Mouse (Mus musculus) Patski (cell line): ENCODE results near the gene Grk3. TPM values are rescaled to one million over a fixed set of nuclear protein-coding genes. Genes with fewer than 3 reads are reported as not detected.

Source experiments
- ATAC-seq: fragments of 100-300 bp; one replicate; pipeline ENCODE4 v1.8.0; 2021
- CTCF ChIA-PET: fragments of 350-600 bp; sonication (Branson Sonifier 250); formaldehyde crosslinking; loops from one replicate; lab custom pipeline; 2022; ENCODE audit warnings: inconsistent platforms; lab: Charles Lee
- POLR2A ChIA-PET: fragments of 350-600 bp; sonication (Branson Sonifier 250); formaldehyde crosslinking; loops from one replicate; lab custom pipeline; 2022; ENCODE audit warnings: antibody characterized with exemption, inconsistent platforms; lab: Charles Lee
- DNase-seq: peaks from one replicate; pipeline ENCODE4 v3.0.0-alpha.2; 2011; ENCODE audit warnings: low read depth, low spot score
- H3K27me3 ChIP-seq: fragments of 371-371 bp; one replicate; pipeline ENCODE4 v1.5.1; 2021
- CTCF ChIP-seq: fragments of 100-300 bp; IDR thresholded peaks from one replicate; pipeline ENCODE4 v1.5.1; 2021
- in situ Hi-C: fragments of 300-500 bp; cut with MboI; formaldehyde crosslinking; loops from 3 replicates; pipeline ENCODE4 v1.11.1; 2018; ENCODE audit warnings: low pct_unique_long_range_greater_than_20kb, mixed read lengths
- polyA plus RNA-seq: library from polyadenylated mRNA; unstranded; gene quantifications from one replicate; pipeline ENCODE4 v1.2.3, GENCODE M21; 2021

The Grk3 gene
- polyA plus RNA-seq, 1 experiment from 2014 or later = not detected

- in situ Hi-C loops = loop anchor here (5.0 kb wide), 1 partner anchor 824 kb away; no protein-coding TSS in a partner anchor
- no peak for DNase-seq
These were observed 107.4 kb downstream of the Grk3 start for GRCm38 (mm10) chr5:112908169-112908614.

GRCm38 (mm10) chr5:112907504-112907903, 108.1 kb downstream of the Grk3 start:
- ATAC-seq (no peak), DNase-seq (no peak)
- CTCF ChIA-PET = no interaction called here
- no peaks in the 10 kb centered on the region for H3K27me3 ChIP-seq
- in situ Hi-C loops = loop anchor here (5.0 kb wide), 1 partner anchor 825 kb away; no protein-coding TSS in a partner anchor
- POLR2A ChIA-PET = no interaction called here
- TF ChIP-seq CTCF = no peak

More at GRCm38 (mm10) chr5:112908169-112908614, 107.4 kb downstream of the Grk3 start:
- TF ChIP-seq CTCF = no peak
- CTCF ChIA-PET = no interaction called here
- no peaks in the 10 kb centered on the region for H3K27me3 ChIP-seq
- POLR2A ChIA-PET = no interaction called here
- ATAC-seq = no peak

DNA sequence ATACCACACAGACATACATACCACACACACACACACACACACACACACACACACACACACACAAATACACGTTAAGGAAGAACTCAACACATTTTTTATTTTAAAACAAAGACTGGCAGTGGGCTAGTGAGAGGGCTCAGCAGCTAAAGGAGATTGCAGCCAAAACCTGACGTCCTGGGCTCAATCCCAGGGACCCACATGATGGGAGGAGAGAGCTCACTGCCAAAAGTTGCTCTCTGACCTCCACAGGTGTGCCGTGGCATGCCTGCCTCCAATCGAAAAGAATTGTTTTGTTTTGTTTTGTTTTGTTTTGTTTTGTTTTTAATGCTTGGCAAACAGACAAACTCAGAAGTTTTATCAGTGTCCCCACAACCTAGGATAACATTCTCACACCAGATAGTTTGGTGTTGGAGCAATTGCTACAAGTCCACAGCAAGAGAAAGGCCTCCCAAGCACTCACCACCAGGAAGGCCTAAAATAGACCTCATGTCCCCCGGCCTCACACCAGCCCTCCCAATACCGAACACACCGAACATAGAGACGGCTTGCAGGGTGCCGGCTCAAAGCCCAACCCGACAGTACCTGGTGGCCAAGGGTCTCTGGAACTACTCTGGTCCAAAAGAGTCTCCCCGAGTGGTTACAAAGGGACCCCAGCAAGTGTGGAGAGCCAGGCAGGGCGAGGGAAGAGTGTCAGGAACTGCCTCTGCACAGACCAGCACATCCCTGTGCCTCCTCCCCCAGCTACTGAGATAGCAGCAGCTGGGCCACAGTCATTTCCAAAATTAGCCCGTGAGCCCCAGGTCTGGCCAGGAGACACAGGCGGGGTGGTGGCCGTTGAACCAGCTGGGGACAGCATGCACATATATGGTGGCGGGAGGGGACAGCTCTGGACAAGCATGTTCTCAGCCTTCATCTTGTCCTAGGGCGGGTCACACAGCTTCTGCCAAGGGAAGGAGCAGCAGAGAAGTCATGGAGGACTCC, 119.6 kb downstream of the Grk3 start, which contains the start of gene Myo18b:
Myo18b (minus strand) TSS at position 689 of the 981 bp plus-strand sequence.
- DNase-seq (no peak), ATAC-seq (no peak)
- POLR2A ChIA-PET = no interaction called here

GRCm38 (mm10) chr5:112893462-112894060, 122.0 kb downstream of the Grk3 start:
- CTCF ChIA-PET = no interaction called here
- ATAC-seq = no peak
- H3K27me3 ChIP-seq = no peaks in the 10 kb centered on the region
- in situ Hi-C loops = no loop called here
- TF ChIP-seq CTCF = no peak
- DNase-seq = no peak
- POLR2A ChIA-PET = no interaction called here

More for the DNA sequence above, 119.6 kb downstream of the Grk3 start, which contains the start of gene Myo18b:
- TF ChIP-seq CTCF = no peak
- H3K27me3 ChIP-seq = no peaks in the 10 kb centered on the region
- in situ Hi-C loops = no loop called here
- CTCF ChIA-PET = no interaction called here

DNA sequence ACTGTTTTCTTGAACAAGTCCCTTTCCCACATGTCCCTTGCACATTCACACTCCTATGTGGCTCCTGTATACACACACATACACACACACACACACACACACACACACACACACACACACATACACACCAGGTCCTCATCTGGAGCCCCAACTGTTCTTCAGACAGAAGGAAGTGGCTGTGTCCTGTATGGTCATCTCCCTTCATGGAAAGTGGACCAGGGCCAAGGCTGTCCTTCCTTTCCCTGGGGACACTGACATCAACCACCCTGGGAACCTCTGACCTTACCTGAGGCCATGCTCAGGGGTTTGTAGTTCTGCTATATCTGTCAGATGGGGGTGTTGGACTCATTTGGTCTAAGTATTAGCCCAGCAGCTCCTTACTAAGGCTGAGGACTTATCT, 123.2 kb downstream of the Grk3 start:
- ATAC-seq = no peak
- CTCF ChIA-PET = no interaction called here

DNA sequence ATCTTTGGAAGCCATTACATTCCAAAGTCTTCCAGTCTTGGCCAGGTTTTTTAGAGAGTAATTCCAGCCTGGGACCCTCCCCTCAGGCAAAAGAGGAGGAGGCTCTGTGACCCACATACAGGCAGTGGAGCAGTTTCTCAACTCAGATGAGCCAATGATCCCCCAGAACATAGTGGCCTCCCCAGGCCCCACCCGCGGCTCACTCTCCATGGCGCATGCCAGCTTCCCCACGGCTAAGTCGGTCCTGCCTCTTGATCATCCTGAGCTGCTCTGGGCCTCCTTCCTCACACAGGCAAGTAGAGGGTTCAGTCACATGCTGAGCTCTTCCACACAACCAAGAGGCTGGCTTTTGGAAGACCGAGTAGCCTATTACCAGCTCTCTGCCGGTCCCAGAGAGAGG, 126.9 kb downstream of the Grk3 start:
- no peak for ATAC-seq
- no peak for DNase-seq
- in situ Hi-C loops = no loop called here
- ChIA-PET POLR2A (no interaction called here), CTCF (no interaction called here)
- no peaks in the 10 kb centered on the region for H3K27me3 ChIP-seq
- no peak for TF ChIP-seq CTCF

More for the DNA sequence above, 123.2 kb downstream of the Grk3 start:
- POLR2A ChIA-PET = no interaction called here
- TF ChIP-seq CTCF = no peak
- in situ Hi-C loops = no loop called here
- no peaks in the 10 kb centered on the region for H3K27me3 ChIP-seq
- DNase-seq = no peak

DNA sequence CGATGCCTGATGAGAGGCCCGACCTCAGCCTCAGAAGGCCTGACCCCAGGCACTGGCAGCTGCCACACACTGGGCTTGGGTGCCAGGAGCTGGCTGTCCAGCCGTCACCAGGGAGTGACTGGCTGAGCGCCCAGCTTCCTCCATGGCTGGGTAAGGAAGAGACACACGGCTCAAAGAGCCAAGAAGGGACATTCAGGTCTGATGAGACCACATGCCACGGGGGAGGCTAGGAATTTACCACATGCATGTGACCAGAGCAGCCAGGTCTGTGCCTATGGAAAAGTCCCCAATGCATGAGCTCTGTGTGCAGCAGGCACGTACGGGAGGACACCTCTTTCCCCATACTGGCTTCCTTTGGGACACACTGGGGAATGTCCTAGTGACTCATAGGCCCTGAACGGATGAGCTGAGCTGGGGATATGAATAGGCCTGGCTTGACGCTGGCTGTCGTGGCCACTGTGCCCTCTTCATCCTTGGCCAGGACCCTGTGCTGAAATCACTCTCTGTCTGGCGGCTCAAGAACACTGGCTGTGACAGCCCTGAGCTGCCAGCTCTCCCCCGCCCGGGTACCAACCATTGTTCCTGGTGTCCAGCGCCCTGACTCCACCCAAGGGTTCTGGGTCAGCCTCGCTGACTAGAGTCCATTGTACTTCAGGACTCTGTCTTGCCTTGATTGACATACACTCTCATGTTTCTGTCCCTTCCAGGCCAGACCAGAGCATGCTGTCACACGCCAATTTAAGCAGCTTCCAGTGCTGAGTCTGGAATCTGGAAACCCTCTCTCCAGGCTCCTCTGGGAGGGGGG, 128.7 kb downstream of the Grk3 start:
- H3K27me3 ChIP-seq = no peaks in the 10 kb centered on the region
- CTCF ChIA-PET = no interaction called here
- ATAC-seq (no peak), DNase-seq (no peak)
- no peak for TF ChIP-seq CTCF
- POLR2A ChIA-PET = interaction anchor here (0.6 kb wide), 1 partner anchor 206 kb away, joined by 3 read pairs; no protein-coding TSS in a partner anchor
- in situ Hi-C loops = no loop called here

- CTCF ChIA-PET = no interaction called here
- ATAC-seq = no peak
- no peak for DNase-seq
- no peak for TF ChIP-seq CTCF
- POLR2A ChIA-PET = no interaction called here
- H3K27me3 ChIP-seq = peaks cover 19% of the 10 kb centered on the region
- in situ Hi-C loops = loop anchor here (5.0 kb wide), 1 partner anchor 180 kb away; no protein-coding TSS in a partner anchor
These were observed 138.0 kb downstream of the Grk3 start for GRCm38 (mm10) chr5:112877391-112878115.

- ATAC-seq (no peak), DNase-seq (no peak)
- no peak for TF ChIP-seq CTCF
- peaks cover 19% of the 10 kb centered on the region for H3K27me3 ChIP-seq
- POLR2A ChIA-PET = no interaction called here
- in situ Hi-C loops = loop anchor here (5.0 kb wide), 1 partner anchor 180 kb away; no protein-coding TSS in a partner anchor
- CTCF ChIA-PET = no interaction called here
These were observed 138.7 kb downstream of the Grk3 start for GRCm38 (mm10) chr5:112876846-112877390.
